Mouse (Mus musculus): Measurements from ENCODE around the gene Mtmr11. TPM values are rescaled to one million over a fixed set of nuclear protein-coding genes. Genes with fewer than 3 reads are reported as not detected.
"Not testable (repeated sequence)": the region's sequence is repeated elsewhere in the genome, so short reads cannot be mapped to it uniquely, and the experiment has no call there.

Gene Mtmr11
- polyA plus RNA-seq, 1 experiment from 2014 or later = 11.8 TPM

- under 1% methylated on average over 12 of the region's 12 CpGs for whole genome bisulfite sequencing
- H3K4me3 ChIP-seq (replicated peaks; ENCODE audit: low read depth, low read length) = peak overlapping the region; percentile 53
- peak overlapping the region; percentile 57 for H3K9ac ChIP-seq (replicated peaks; ENCODE audit: low read length)
- no peaks in the 10 kb centered on the region for H3K9me3 ChIP-seq (ENCODE audit: control insufficient read depth, low read length)
- peaks cover 18% of the 10 kb centered on the region for H3K4me1 ChIP-seq (ENCODE audit: control insufficient read depth, insufficient read depth, low read length)
- no peaks in the 10 kb centered on the region for H3K27me3 ChIP-seq (ENCODE audit: control insufficient read depth, insufficient read depth, low read length)
- H3K4me2 ChIP-seq (ENCODE audit: low read length) = peak overlapping the region; percentile 60
- peak overlapping the region; percentile 94 for H3K27ac ChIP-seq (replicated peaks; ENCODE audit: low read depth, low read length)
- DNase-seq (no peak), ATAC-seq (ENCODE audit: low FRiP score, low TSS enrichment) (peak; percentile 22; the same call in 1 of the 2 replicates)
- no peaks in the 10 kb centered on the region for H3K36me3 ChIP-seq (ENCODE audit: control insufficient read depth, insufficient read depth, low read length)
Observed at GRCm38 (mm10) chr3:96219191-96219641, 57.4 kb downstream of the Mtmr11 start.

GRCm38 (mm10) chr3:96219661-96220130 is 57.9 kb downstream of the Mtmr11 start, which contains the start of the genes Bola1 and Hist2h2ab:
TSS of gene Bola1 (minus strand) at chr3:96219709.
TSS of gene Hist2h2ab (plus strand) at chr3:96219865.
- H3K27ac ChIP-seq (replicated peaks; ENCODE audit: low read depth, low read length) = peak within 1 kb of the TSS; percentile 94
- ATAC-seq (ENCODE audit: low FRiP score, low TSS enrichment) (peak; percentile 93), DNase-seq (peak; percentile 90)
- H3K4me1 ChIP-seq (ENCODE audit: control insufficient read depth, insufficient read depth, low read length) = peaks cover 19% of the 10 kb centered on the region
- no peaks in the 10 kb centered on the region for H3K27me3 ChIP-seq (ENCODE audit: control insufficient read depth, insufficient read depth, low read length)
- H3K9ac ChIP-seq (replicated peaks; ENCODE audit: low read length) = peak within 1 kb of the TSS; percentile 61
- H3K4me2 ChIP-seq (ENCODE audit: low read length) = peak within 1 kb of the TSS; percentile 60
- H3K9me3 ChIP-seq (ENCODE audit: control insufficient read depth, low read length) = no peaks in the 10 kb centered on the region
- no peaks in the 10 kb centered on the region for H3K36me3 ChIP-seq (ENCODE audit: control insufficient read depth, insufficient read depth, low read length)
- H3K4me3 ChIP-seq (replicated peaks; ENCODE audit: low read depth, low read length) = peak within 1 kb of the TSS; percentile 53
- under 1% methylated on average over 37 of the region's 37 CpGs for WGBS

GRCm38 (mm10) chr3:96220131-96220764 is 58.4 kb downstream of the Mtmr11 start:
- H3K9me3 ChIP-seq (ENCODE audit: control insufficient read depth, low read length); H3K27me3 ChIP-seq (ENCODE audit: control insufficient read depth, insufficient read depth, low read length); H3K36me3 ChIP-seq (ENCODE audit: control insufficient read depth, insufficient read depth, low read length): not testable (repeated sequence)
- Histone ChIP-seq H3K9ac (replicated peaks; ENCODE audit: low read length) (peak overlapping the region; percentile 61), H3K4me3 (replicated peaks; ENCODE audit: low read depth, low read length) (peak overlapping the region; percentile 53), H3K27ac (replicated peaks; ENCODE audit: low read depth, low read length) (peak overlapping the region; percentile 94), H3K4me2 (ENCODE audit: low read length) (peak overlapping the region; percentile 60), H3K4me1 (ENCODE audit: control insufficient read depth, insufficient read depth, low read length) (peaks cover 20% of the 10 kb centered on the region)
- WGBS = 0% methylated on average over 26 of the region's 47 CpGs
- DNase-seq (peak; percentile 45), ATAC-seq (ENCODE audit: low FRiP score, low TSS enrichment) (peak; percentile 16; the same call in 1 of the 2 replicates)

GRCm38 (mm10) chr3:96220765-96221639 is 59.2 kb downstream of the Mtmr11 start, which contains the start of the genes Hist2h2ac and Hist2h2be:
TSS of gene Hist2h2ac (minus strand) at chr3:96220880.
TSS of gene Hist2h2be (plus strand) at chr3:96221119.
- Histone ChIP-seq H3K4me2 (ENCODE audit: low read length) (peak within 1 kb of the TSS; percentile 60), H3K36me3 (ENCODE audit: control insufficient read depth, insufficient read depth, low read length) (no peaks in the 10 kb centered on the region), H3K4me1 (ENCODE audit: control insufficient read depth, insufficient read depth, low read length) (peaks cover 22% of the 10 kb centered on the region), H3K9me3 (ENCODE audit: control insufficient read depth, low read length) (no peaks in the 10 kb centered on the region), H3K9ac (replicated peaks; ENCODE audit: low read length) (peak within 1 kb of the TSS; percentile 61), H3K4me3 (replicated peaks; ENCODE audit: low read depth, low read length) (peak within 1 kb of the TSS; percentile 53), H3K27me3 (ENCODE audit: control insufficient read depth, insufficient read depth, low read length) (no peaks in the 10 kb centered on the region), H3K27ac (replicated peaks; ENCODE audit: low read depth, low read length) (peak within 1 kb of the TSS; percentile 94)
- WGBS = under 1% methylated on average over 43 of the region's 43 CpGs
- peak; percentile 82 for DNase-seq
- peak; percentile 75 for ATAC-seq (ENCODE audit: low FRiP score, low TSS enrichment)

Small RNA genes lying within 50 kb of the gene (microRNA-seq; reads per million reads assigned to microRNA genes)
- not detected for gene Gm44492

Other genes with a start within 250 kb of the Mtmr11 start
- gene Anp32e, start 232.8 kb upstream of the Mtmr11 start, polyA plus RNA-seq (2014; fragmentation: Nextera tagmentation; extraction: Ambion mirVana) = 45.4 and 50.1 TPM in 2 replicates
- gene Plekho1, start 166.0 kb upstream of the Mtmr11 start, polyA plus RNA-seq (2014; fragmentation: Nextera tagmentation; extraction: Ambion mirVana) = 63.5 and 70.6 TPM in 2 replicates
- gene Vps45, start 103.5 kb upstream of the Mtmr11 start, polyA plus RNA-seq (2014; fragmentation: Nextera tagmentation; extraction: Ambion mirVana) = 46.4 and 54.6 TPM in 2 replicates
- 5.3 and 6.1 TPM in 2 replicates for gene Otud7b, start 57.5 kb upstream of the Mtmr11 start, polyA plus RNA-seq (2014; fragmentation: Nextera tagmentation; extraction: Ambion mirVana)
- gene Sf3b4, start 10.3 kb downstream of the Mtmr11 start, polyA plus RNA-seq (2014; fragmentation: Nextera tagmentation; extraction: Ambion mirVana) = 146 and 148 TPM in 2 replicates
- gene Sv2a, start 19.1 kb downstream of the Mtmr11 start, polyA plus RNA-seq (2014; fragmentation: Nextera tagmentation; extraction: Ambion mirVana) = 91.6 and 120 TPM in 2 replicates
- 63.0 and 69.6 TPM in 2 replicates for gene Bola1, start 57.7 kb downstream of the Mtmr11 start, polyA plus RNA-seq (2014; fragmentation: Nextera tagmentation; extraction: Ambion mirVana)
- gene Hist2h2ab, start 57.9 kb downstream of the Mtmr11 start, polyA plus RNA-seq (2014; fragmentation: Nextera tagmentation; extraction: Ambion mirVana) = not detected in 2 replicates
- gene Hist2h2ac, start 58.9 kb downstream of the Mtmr11 start, polyA plus RNA-seq (2014; fragmentation: Nextera tagmentation; extraction: Ambion mirVana) = 1.7 and 2.8 TPM in 2 replicates
- 4.8 and 5.9 TPM in 2 replicates for gene Hist2h2be, start 59.1 kb downstream of the Mtmr11 start, polyA plus RNA-seq (2014; fragmentation: Nextera tagmentation; extraction: Ambion mirVana)
- gene Hist2h3c2, start 77.1 kb downstream of the Mtmr11 start, polyA plus RNA-seq (2014; fragmentation: Nextera tagmentation; extraction: Ambion mirVana) = 2.2 and 3.4 TPM in 2 replicates
- 55.4 and 76.9 TPM in 2 replicates for gene Hist2h2aa2, start 78.3 kb downstream of the Mtmr11 start, polyA plus RNA-seq (2014; fragmentation: Nextera tagmentation; extraction: Ambion mirVana)
- 24.7 and 32.0 TPM in 2 replicates for gene Hist2h2aa1, start 83.5 kb downstream of the Mtmr11 start, polyA plus RNA-seq (2014; fragmentation: Nextera tagmentation; extraction: Ambion mirVana)
- 1.0 TPM in 1 of 2 replicates, not detected in the other for gene Hist2h3c1, start 84.7 kb downstream of the Mtmr11 start, polyA plus RNA-seq (2014; fragmentation: Nextera tagmentation; extraction: Ambion mirVana)
- 5.2 TPM in 2 replicates for gene Hist2h4, start 101.3 kb downstream of the Mtmr11 start, polyA plus RNA-seq (2014; fragmentation: Nextera tagmentation; extraction: Ambion mirVana)
- gene Hist2h3b, start 106.7 kb downstream of the Mtmr11 start, polyA plus RNA-seq (2014; fragmentation: Nextera tagmentation; extraction: Ambion mirVana) = 19.3 and 20.1 TPM in 2 replicates
- 4.9 and 5.4 TPM in 2 replicates for gene Hist2h2bb, start 107.7 kb downstream of the Mtmr11 start, polyA plus RNA-seq (2014; fragmentation: Nextera tagmentation; extraction: Ambion mirVana)
- gene Fcgr1, start 132.0 kb downstream of the Mtmr11 start, polyA plus RNA-seq (2014; fragmentation: Nextera tagmentation; extraction: Ambion mirVana) = 0.27 and 4.8 TPM in 2 replicates

Measured in midbrain, embryonic 14.5 days (tissue).